Mouse (Mus musculus) kidney, embryonic 16.5 days (tissue): Measurements from ENCODE around the gene Slc24a5. TPM values are rescaled to one million over a fixed set of nuclear protein-coding genes. Genes with fewer than 3 reads are reported as not detected.
"Not testable (repeated sequence)": the region's sequence is repeated elsewhere in the genome, so short reads cannot be mapped to it uniquely, and the experiment has no call there.

Experiments used
- ATAC-seq: fragments of 200-750 bp; cut with Nextera tagmentation; 2 replicates; pipeline ENCODE4 v1.8.0; 2017; ENCODE audit warnings: moderate TSS enrichment; ENCODE audit not compliant: low FRiP score, low TSS enrichment
- H3K27ac ChIP-seq: fragments of 300-500 bp; sonication (generic); 2 replicates; pipeline ENCODE4 v1.5.1; 2014; ENCODE audit warnings: low read length
- H3K27me3 ChIP-seq: fragments of 300-500 bp; sonication (generic); 2 replicates; pipeline ENCODE4 v1.6.1; 2014; ENCODE audit warnings: low read length, control low read depth, mixed read lengths; ENCODE audit not compliant: insufficient read depth
- H3K36me3 ChIP-seq: fragments of 300-500 bp; sonication (generic); 2 replicates; pipeline ENCODE4 v1.6.1; 2014; ENCODE audit warnings: low read length, control low read depth, mixed read lengths; ENCODE audit not compliant: insufficient read depth
- H3K4me1 ChIP-seq: fragments of 300-500 bp; sonication (generic); 2 replicates; pipeline ENCODE4 v1.6.1; 2014; ENCODE audit warnings: low read length, control low read depth, mixed read lengths; ENCODE audit not compliant: insufficient read depth
- H3K4me2 ChIP-seq: fragments of 300-500 bp; sonication (generic); replicated peaks from 2 replicates; pipeline ENCODE4 v1.6.1; 2014; ENCODE audit warnings: low read depth, low read length
- H3K4me3 ChIP-seq: fragments of 300-500 bp; sonication (generic); 2 replicates; pipeline ENCODE4 v1.5.1; 2014; ENCODE audit warnings: mild to moderate bottlenecking, low read length
- H3K9ac ChIP-seq: fragments of 300-500 bp; sonication (generic); replicated peaks from 2 replicates; pipeline ENCODE4 v1.6.1; 2014; ENCODE audit warnings: low read length
- H3K9me3 ChIP-seq: fragments of 300-500 bp; sonication (generic); 2 replicates; pipeline ENCODE4 v1.6.1; 2016; ENCODE audit warnings: low read length, control low read depth
- WGBS: fragments of 180-500 bp; shearing (Covaris S2); extraction: QIAGEN DNeasy Blood & Tissue Kit; methylation state at CpG from one replicate; pipeline ENCODE4 v1.1.7; 2014; 5-methylcytosine and 5-hydroxymethylcytosine counted together
- polyA plus RNA-seq: library from polyadenylated mRNA; unstranded; fragments of >200 nt; fragmentation: Nextera tagmentation; extraction: Ambion mirVana; gene quantifications from 2 replicates; pipeline ENCODE4 v1.2.1, GENCODE M21; 2015

Gene Slc24a5
- polyA plus RNA-seq, 1 experiment from 2014 or later, result 2.1 TPM

- Histone ChIP-seq H3K4me2 (no peak overlapping the region), H3K9ac (no peak overlapping the region), H3K36me3 (no peaks in the 10 kb centered on the region), H3K27me3 (no peaks in the 10 kb centered on the region), H3K4me3 (no peak overlapping the region), H3K9me3 (0 out of 2 replicates have a peak, but pooled peaks cover 2% of the 10 kb centered on the region), H3K4me1 (no peaks in the 10 kb centered on the region), H3K27ac (no peak overlapping the region)
- ATAC-seq, result peak; percentile 54; the same call in 1 of the 2 replicates
- WGBS, result 30% methylated on average over 7 of the region's 7 CpGs
Observed at GRCm38 (mm10) chr2:125057250-125057815, 10.6 kb upstream of the Slc24a5 start.

GRCm38 (mm10) chr2:125061451-125061850 is 6.5 kb upstream of the Slc24a5 start:
- Histone ChIP-seq H3K36me3 (no peaks in the 10 kb centered on the region), H3K27ac (no peak overlapping the region), H3K4me2 (no peak overlapping the region), H3K4me3 (no peak overlapping the region), H3K4me1 (no peaks in the 10 kb centered on the region), H3K27me3 (no peaks in the 10 kb centered on the region), H3K9me3 (no peaks in the 10 kb centered on the region), H3K9ac (no peak overlapping the region)
- no peak for ATAC-seq
- WGBS, result 84% methylated on average over 7 of the region's 7 CpGs

GRCm38 (mm10) chr2:125062944-125063343 is 5.0 kb upstream of the Slc24a5 start:
- no peak overlapping the region for H3K4me2 ChIP-seq
- H3K36me3 ChIP-seq, result no peaks in the 10 kb centered on the region
- H3K9ac ChIP-seq, result no peak overlapping the region
- H3K4me3 ChIP-seq, result no peak overlapping the region
- no peak overlapping the region for H3K27ac ChIP-seq
- no peaks in the 10 kb centered on the region for H3K9me3 ChIP-seq
- 62% methylated on average over 4 of the region's 4 CpGs for WGBS
- no peak for ATAC-seq
- H3K4me1 ChIP-seq, result no peaks in the 10 kb centered on the region
- no peaks in the 10 kb centered on the region for H3K27me3 ChIP-seq

- Histone ChIP-seq H3K4me3 (no peak overlapping the region), H3K9ac (no peak overlapping the region), H3K27me3 (no peaks in the 10 kb centered on the region), H3K27ac (no peak overlapping the region), H3K36me3 (no peaks in the 10 kb centered on the region), H3K4me1 (no peaks in the 10 kb centered on the region), H3K4me2 (no peak overlapping the region), H3K9me3 (no peaks in the 10 kb centered on the region)
- WGBS, result 87% methylated on average over 7 of the region's 7 CpGs
- ATAC-seq, result no peak
Observed at GRCm38 (mm10) chr2:125067373-125067772, 551 bp upstream of the Slc24a5 start.

GRCm38 (mm10) chr2:125068696-125069095 is 772 bp downstream of the Slc24a5 start:
- Histone ChIP-seq H3K27me3 (no peaks in the 10 kb centered on the region), H3K36me3 (no peaks in the 10 kb centered on the region), H3K4me1 (no peaks in the 10 kb centered on the region), H3K9ac (no peak overlapping the region), H3K4me2 (no peak overlapping the region), H3K27ac (no peak overlapping the region), H3K9me3 (no peaks in the 10 kb centered on the region), H3K4me3 (no peak overlapping the region)
- 85% methylated on average over 12 of the region's 12 CpGs for WGBS
- ATAC-seq, result no peak

- no peaks in the 10 kb centered on the region for H3K27me3 ChIP-seq
- no peak overlapping the region for H3K4me2 ChIP-seq
- no peak overlapping the region for H3K27ac ChIP-seq
- H3K4me1 ChIP-seq, result no peaks in the 10 kb centered on the region
- no peaks in the 10 kb centered on the region for H3K9me3 ChIP-seq
- H3K9ac ChIP-seq, result no peak overlapping the region
- H3K36me3 ChIP-seq, result no peaks in the 10 kb centered on the region
- H3K4me3 ChIP-seq, result no peak overlapping the region
- 73% methylated on average over 3 of the region's 3 CpGs for WGBS
- no peak for ATAC-seq
Observed at GRCm38 (mm10) chr2:125073056-125073780, 5.3 kb downstream of the Slc24a5 start.

- ATAC-seq, result peak; percentile 88
- no peaks in the 10 kb centered on the region for H3K27me3 ChIP-seq
- H3K4me1 ChIP-seq, result peaks cover 12% of the 10 kb centered on the region
- no peaks in the 10 kb centered on the region for H3K9me3 ChIP-seq
- peak overlapping the region; percentile 47 for H3K27ac ChIP-seq
- H3K9ac ChIP-seq, result no peak overlapping the region
- no peak overlapping the region for H3K4me3 ChIP-seq
- 16% methylated on average over 1 of the region's 1 CpGs for WGBS
- H3K36me3 ChIP-seq, result peaks cover 8% of the 10 kb centered on the region; the same call in 1 of the 2 replicates
- no peak overlapping the region for H3K4me2 ChIP-seq
Observed at GRCm38 (mm10) chr2:125083879-125084278, 16.0 kb downstream of the Slc24a5 start.

- 97% methylated on average over 7 of the region's 7 CpGs for WGBS
Observed at GRCm38 (mm10) chr2:125088757-125089156, 20.8 kb downstream of the Slc24a5 start.

GRCm38 (mm10) chr2:125092123-125092522 is 24.2 kb downstream of the Slc24a5 start:
- not testable (repeated sequence) for H3K9ac ChIP-seq, H3K9me3 ChIP-seq, H3K27me3 ChIP-seq, H3K4me1 ChIP-seq, H3K4me2 ChIP-seq, H3K27ac ChIP-seq, H3K4me3 ChIP-seq
- peaks cover 37% of the 10 kb centered on the region for H3K36me3 ChIP-seq
- ATAC-seq, result peak; percentile 42; the same call in 1 of the 2 replicates
- WGBS, result 74% methylated on average over 3 of the region's 3 CpGs

More at GRCm38 (mm10) chr2:125088757-125089156, 20.8 kb downstream of the Slc24a5 start:
- Histone ChIP-seq H3K9me3 (no peaks in the 10 kb centered on the region), H3K36me3 (peaks cover 22% of the 10 kb centered on the region), H3K27ac (no peak overlapping the region), H3K4me3 (no peak overlapping the region), H3K9ac (no peak overlapping the region), H3K4me2 (no peak overlapping the region), H3K4me1 (peaks cover 10% of the 10 kb centered on the region), H3K27me3 (no peaks in the 10 kb centered on the region)
- ATAC-seq, result no peak

GRCm38 (mm10) chr2:125104491-125104890 is 36.6 kb downstream of the Slc24a5 start:
- not testable (repeated sequence) for H3K4me1 ChIP-seq, H3K4me3 ChIP-seq, H3K4me2 ChIP-seq, ATAC-seq, H3K9ac ChIP-seq, H3K27me3 ChIP-seq, H3K27ac ChIP-seq
- Histone ChIP-seq H3K9me3 (peaks cover 11% of the 10 kb centered on the region), H3K36me3 (peaks cover 44% of the 10 kb centered on the region)
- 98% methylated on average over 13 of the region's 13 CpGs for WGBS
